Mouse (Mus musculus) frontal cortex, postnatal 36 days (tissue): ENCODE data around the gene Adgre5.

Experiments
- DNase-seq, 2 experiments: peaks; one replicate each; pipeline ENCODE4 v3.0.0; 2022; ENCODE audit warnings: low spot score in 2 of 2

Adgre5 gene

GRCm38 (mm10) chr8:83754149-83754548, 13.0 kb upstream of the Adgre5 start:
- no peak for DNase-seq

- no peak for DNase-seq
Observed at GRCm38 (mm10) chr8:83749265-83749664, 8.1 kb upstream of the Adgre5 start.

GRCm38 (mm10) chr8:83748708-83749107, 7.6 kb upstream of the Adgre5 start:
- no peak for DNase-seq

- DNase-seq, result peak; percentile 39 to 41
Observed at GRCm38 (mm10) chr8:83747661-83748346, 6.7 kb upstream of the Adgre5 start.

GRCm38 (mm10) chr8:83744070-83744469, 2.9 kb upstream of the Adgre5 start:
- DNase-seq, result no peak

- no peak for DNase-seq
Observed at GRCm38 (mm10) chr8:83742968-83743367, 1.8 kb upstream of the Adgre5 start.

- DNase-seq, result no peak
Observed at GRCm38 (mm10) chr8:83741849-83742655, 926 bp upstream of the Adgre5 start.

GRCm38 (mm10) chr8:83740586-83740975, 545 bp downstream of the Adgre5 start:
- DNase-seq, result no peak

- no peak for DNase-seq
Observed at GRCm38 (mm10) chr8:83739711-83740468, 1.2 kb downstream of the Adgre5 start.

GRCm38 (mm10) chr8:83738949-83739710, 2.0 kb downstream of the Adgre5 start:
- no peak for DNase-seq

- DNase-seq, result no peak
Observed at GRCm38 (mm10) chr8:83737852-83738562, 3.1 kb downstream of the Adgre5 start.

- no peak for DNase-seq
Observed at GRCm38 (mm10) chr8:83737346-83737745, 3.8 kb downstream of the Adgre5 start.

GRCm38 (mm10) chr8:83736681-83737080, 4.4 kb downstream of the Adgre5 start:
- DNase-seq, result no peak

- DNase-seq, result no peak
Observed at GRCm38 (mm10) chr8:83732919-83733318, 8.2 kb downstream of the Adgre5 start.

- DNase-seq, result no peak
Observed at GRCm38 (mm10) chr8:83731906-83732305, 9.2 kb downstream of the Adgre5 start.

- no peak for DNase-seq
Observed at GRCm38 (mm10) chr8:83729009-83729807, 11.9 kb downstream of the Adgre5 start.

- no peak for DNase-seq
Observed at GRCm38 (mm10) chr8:83725521-83726102, 15.5 kb downstream of the Adgre5 start.

- peak; percentile 72 to 87 for DNase-seq
Observed at GRCm38 (mm10) chr8:83724697-83725482, 16.2 kb downstream of the Adgre5 start.
